Mouse (Mus musculus) olfactory bulb, adult 2 months (tissue): ENCODE measurements around the gene Irx2. TPM values are rescaled to one million over a fixed set of nuclear protein-coding genes. Genes with fewer than 3 reads are reported as not detected.
A peak's percentile ranks its signal among the peaks of the same experiment; 100 is the strongest.

Experiments used
- H3K27ac ChIP-seq: fragments of 200-500 bp; 2 replicates; pipeline ENCODE4 v1.5.1; 2012; ENCODE audit warnings: low read depth, low read length; ENCODE audit not compliant: insufficient read depth
- H3K4me1 ChIP-seq: fragments of 200-500 bp; 2 replicates; pipeline ENCODE4 v1.6.1; 2012; ENCODE audit warnings: low read length; ENCODE audit not compliant: control insufficient read depth, insufficient read depth
- H3K4me3 ChIP-seq: fragments of 200-500 bp; 2 replicates; pipeline ENCODE4 v1.5.1; 2012; ENCODE audit warnings: mild to moderate bottlenecking, low read depth, low read length, moderate library complexity; ENCODE audit not compliant: insufficient read depth
- CTCF ChIP-seq: fragments of 200-500 bp; IDR thresholded peaks from 2 replicates; pipeline ENCODE4 v1.5.1; 2012; ENCODE audit warnings: low read depth, mild to moderate bottlenecking, low read length, moderate library complexity; ENCODE audit not compliant: insufficient read depth
- POLR2A ChIP-seq: fragments of 200-500 bp; IDR thresholded peaks from 2 replicates; pipeline ENCODE4 v1.6.1; 2012; ENCODE audit warnings: mild to moderate bottlenecking, low read depth, low read length, moderate library complexity; ENCODE audit not compliant: insufficient read depth
- WGBS: fragments of 180-500 bp; shearing (Covaris S2); methylation state at CpG from one replicate; pipeline ENCODE4 v1.1.7; 2018; 5-methylcytosine and 5-hydroxymethylcytosine counted together
- polyA plus RNA-seq: library from polyadenylated mRNA; stranded (reverse); fragments of >200 nt; gene quantifications from 2 replicates; pipeline ENCODE4 v1.2.4, GENCODE M21; 2012; ENCODE audit warnings: low replicate concordance; ENCODE audit not compliant: missing spikeins, insufficient read depth, insufficient read length

Gene Irx2
- polyA plus RNA-seq, 1 experiment: not detected

DNA sequence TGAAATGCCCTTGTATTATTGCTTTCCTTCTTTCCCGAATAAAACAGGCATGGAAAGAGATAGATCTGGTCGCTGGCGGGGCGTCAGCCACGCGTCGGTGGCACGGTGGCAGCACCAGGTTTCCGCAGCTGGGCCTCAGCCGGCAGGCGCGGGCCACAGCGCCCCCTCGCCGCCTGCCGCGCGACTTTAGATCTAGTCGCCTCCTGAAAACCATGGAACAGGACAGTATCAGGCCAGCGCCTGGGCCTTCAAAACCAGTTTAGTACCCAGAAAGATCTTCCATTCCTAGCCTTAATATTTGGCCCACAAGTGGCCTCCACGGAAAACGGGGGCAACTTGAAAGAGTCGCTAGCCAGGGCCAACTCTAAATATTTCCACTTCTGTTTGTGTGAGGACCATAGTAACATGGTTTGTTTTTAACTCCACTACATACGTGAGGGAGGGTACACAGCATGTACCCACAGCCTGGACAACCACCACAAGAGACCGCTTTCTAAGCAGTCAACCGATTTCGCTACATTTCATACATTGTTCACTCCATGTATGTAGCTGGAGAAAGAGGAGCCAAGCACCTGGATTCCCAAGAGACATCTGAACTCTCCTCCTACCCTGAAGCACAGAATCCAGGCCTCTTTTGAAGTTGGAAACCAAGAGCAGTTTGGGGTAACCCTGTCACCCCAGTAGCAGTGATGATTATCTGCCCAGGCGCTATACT is 3.2 kb upstream of the Irx2 start:
- peaks cover 12% of the 10 kb centered on the region for H3K4me1 ChIP-seq
- H3K4me3 ChIP-seq: no peak overlapping the region
- TF ChIP-seq POLR2A (no peak), CTCF (no peak)
- no peak overlapping the region for H3K27ac ChIP-seq
- 7% methylated on average over 28 of the region's 28 CpGs for WGBS

DNA sequence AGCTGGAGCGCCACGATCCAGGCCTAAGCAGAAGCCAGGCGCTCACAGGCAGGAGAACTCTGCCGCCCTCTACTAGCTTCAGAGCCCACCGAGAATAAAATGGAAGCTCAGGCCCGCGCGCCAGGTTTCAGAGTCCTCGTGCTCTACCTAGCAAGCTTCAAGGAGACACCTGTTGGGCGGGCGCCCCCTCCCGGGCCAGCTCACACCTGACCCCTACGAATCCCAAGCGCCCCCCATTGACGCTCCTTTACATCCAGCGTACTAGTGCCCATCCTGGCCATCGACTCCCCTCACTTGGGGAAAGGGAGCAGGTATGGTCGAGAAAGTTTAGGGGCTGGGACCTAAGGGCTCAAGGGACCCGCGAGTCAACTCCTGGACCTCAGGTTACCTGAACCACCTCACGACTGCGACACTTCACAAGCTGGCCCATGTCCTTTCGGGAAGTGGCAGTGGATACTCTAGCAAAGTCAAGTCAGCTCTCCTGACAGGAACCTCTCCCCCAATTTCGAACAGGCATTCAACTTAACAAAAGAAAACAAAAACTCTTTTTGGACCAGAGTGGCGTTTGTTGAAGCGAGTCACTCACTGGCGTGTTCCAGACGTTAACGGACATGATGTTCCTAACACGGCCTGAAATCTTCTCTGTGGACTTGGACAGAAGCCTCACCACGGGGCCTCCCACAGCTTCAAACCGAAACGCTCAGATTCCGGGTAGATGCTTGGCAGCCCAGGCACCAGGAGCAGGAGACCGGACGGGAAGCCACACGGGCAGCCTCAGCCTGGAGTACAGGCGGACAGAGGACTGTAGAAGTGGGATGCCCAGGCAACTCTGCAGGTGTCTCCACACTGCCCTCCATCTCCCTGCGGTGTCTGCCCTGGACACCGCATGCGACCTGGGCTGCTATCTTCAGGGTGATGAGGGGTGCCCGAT is 964 bp upstream of the Irx2 start:
- Histone ChIP-seq H3K4me3 (no peak overlapping the region), H3K4me1 (peaks cover 15% of the 10 kb centered on the region), H3K27ac (no peak overlapping the region)
- TF ChIP-seq POLR2A: no peak
- 1% methylated on average over 42 of the region's 42 CpGs for WGBS

DNA sequence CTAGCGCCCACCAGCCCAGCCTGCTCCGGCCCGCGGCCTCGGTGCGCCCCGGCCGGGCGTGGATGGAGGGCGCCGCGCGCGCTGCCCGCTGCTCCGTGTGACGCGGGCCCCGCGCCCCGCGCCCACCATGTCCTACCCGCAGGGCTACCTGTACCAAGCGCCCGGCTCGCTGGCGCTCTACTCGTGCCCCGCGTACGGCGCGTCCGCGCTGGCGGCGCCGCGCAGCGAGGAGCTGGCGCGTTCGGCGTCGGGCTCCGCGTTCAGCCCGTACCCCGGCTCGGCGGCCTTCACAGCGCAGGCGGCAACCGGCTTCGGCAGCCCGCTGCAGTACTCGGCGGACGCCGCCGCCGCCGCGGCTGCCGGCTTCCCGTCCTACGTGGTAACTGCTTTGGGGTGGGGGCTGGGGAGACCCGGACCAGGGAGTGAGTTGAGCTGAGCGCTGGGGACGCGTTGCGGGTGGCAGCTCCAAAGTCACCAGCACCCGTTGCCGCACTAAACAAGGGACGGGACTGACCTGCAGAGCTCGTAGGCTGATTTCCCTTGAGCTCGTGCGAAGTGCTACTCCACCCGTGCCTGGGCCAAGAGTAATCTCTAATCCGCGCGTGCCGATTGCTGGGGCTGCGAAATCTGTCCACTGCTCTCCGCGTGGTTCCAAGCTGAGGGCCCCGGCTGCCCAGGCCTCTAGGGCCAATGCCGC is 463 bp downstream of the Irx2 start:
- Histone ChIP-seq H3K4me1 (peaks cover 15% of the 10 kb centered on the region), H3K4me3 (0 out of 2 replicates have a peak overlapping the region, but pooled peaks have one; percentile 2), H3K27ac (no peak overlapping the region)
- WGBS: under 1% methylated on average over 88 of the region's 88 CpGs
- TF ChIP-seq POLR2A (no peak), CTCF (no peak)

DNA sequence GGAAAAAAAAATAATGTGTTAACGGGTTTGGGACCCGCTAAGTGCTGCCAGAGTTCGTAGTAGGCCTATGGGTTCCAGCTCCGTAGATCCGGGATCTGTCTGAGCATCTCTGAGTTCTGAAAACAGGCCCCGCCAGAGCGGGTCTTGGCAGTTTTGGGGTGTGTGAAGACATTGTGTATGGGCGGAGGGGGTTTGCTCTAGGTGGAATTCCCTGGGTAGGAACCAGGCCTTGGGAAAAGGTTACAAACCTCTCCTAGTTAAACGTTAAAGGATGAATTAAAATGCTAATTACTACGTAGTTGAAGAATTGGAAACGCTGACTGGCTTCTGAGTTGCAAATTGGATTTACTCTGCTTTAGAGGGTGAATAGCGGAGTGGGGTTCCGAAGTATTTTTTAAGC is 1.2 kb downstream of the Irx2 start:
- no peak overlapping the region for H3K4me3 ChIP-seq
- WGBS: 2% methylated on average over 13 of the region's 13 CpGs
- H3K4me1 ChIP-seq: peaks cover 12% of the 10 kb centered on the region
- H3K27ac ChIP-seq: no peak overlapping the region
- TF ChIP-seq POLR2A (no peak), CTCF (no peak)

DNA sequence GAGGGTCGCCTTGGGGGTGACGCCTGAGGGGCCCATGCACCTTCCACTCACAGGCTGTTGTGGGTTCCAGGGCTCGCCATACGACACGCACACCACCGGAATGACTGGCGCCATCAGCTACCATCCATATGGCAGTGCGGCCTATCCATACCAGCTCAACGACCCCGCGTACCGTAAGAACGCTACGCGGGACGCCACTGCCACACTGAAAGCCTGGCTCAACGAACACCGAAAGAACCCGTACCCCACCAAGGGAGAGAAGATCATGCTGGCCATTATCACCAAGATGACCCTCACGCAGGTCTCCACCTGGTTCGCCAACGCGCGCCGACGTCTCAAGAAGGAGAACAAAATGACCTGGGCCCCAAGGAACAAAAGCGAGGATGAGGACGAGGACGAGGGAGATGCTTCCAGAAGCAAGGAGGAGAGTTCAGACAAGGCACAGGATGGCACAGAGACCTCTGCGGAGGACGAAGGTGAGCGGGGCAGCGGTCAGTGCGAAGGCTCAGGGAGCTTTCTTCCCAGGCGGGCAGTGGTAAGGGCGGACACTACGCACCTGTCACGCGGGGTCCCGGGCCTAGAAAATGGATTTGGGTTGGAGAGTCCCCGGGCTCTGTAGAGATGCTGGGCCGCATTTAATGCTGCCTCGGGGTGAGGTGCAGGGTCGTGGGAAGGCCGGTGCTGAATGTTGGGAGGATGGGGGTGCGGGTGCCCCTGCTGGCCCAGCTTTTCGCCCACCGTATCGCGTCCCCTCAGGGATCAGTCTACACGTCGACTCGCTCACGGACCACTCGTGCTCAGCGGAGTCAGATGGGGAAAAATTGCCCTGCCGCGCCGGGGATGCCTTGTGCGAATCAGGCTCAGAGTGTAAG is 2.1 kb downstream of the Irx2 start:
- no peak overlapping the region for H3K4me3 ChIP-seq

DNA sequence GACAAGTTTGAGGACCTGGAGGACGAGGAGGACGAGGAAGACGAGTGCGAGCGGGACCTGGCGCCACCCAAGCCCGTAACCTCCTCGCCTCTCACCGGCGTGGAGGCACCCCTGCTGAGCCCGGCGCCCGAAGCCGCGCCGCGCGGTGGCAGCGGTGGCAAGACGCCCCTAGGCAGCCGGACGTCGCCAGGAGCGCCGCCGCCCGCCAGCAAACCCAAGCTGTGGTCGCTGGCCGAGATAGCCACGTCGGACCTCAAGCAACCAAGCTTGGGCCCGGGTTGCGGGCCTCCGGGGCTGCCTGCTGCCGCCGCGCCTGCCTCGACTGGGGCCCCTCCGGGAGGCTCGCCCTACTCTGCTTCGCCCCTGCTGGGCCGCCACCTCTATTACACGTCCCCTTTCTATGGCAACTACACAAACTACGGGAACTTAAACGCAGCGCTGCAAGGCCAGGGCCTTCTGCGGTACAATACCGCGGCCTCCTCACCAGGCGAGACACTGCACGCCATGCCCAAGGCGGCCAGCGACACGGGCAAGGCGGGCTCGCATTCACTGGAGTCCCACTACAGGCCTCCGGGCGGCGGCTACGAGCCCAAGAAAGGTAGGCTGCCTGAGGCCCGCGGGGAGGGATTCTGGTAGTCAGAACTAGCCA is 2.9 kb downstream of the Irx2 start:
- peaks cover 12% of the 10 kb centered on the region for H3K4me1 ChIP-seq
- no peak overlapping the region for H3K27ac ChIP-seq
- WGBS: 1% methylated on average over 62 of the region's 62 CpGs
- H3K4me3 ChIP-seq: no peak overlapping the region
- no peak for TF ChIP-seq CTCF
- no peak for TF ChIP-seq POLR2A

More for the DNA sequence above, 2.1 kb downstream of the Irx2 start:
- 3% methylated on average over 60 of the region's 60 CpGs for WGBS
- no peak for TF ChIP-seq POLR2A
- TF ChIP-seq CTCF: no peak
- H3K4me1 ChIP-seq: peaks cover 12% of the 10 kb centered on the region
- no peak overlapping the region for H3K27ac ChIP-seq

DNA sequence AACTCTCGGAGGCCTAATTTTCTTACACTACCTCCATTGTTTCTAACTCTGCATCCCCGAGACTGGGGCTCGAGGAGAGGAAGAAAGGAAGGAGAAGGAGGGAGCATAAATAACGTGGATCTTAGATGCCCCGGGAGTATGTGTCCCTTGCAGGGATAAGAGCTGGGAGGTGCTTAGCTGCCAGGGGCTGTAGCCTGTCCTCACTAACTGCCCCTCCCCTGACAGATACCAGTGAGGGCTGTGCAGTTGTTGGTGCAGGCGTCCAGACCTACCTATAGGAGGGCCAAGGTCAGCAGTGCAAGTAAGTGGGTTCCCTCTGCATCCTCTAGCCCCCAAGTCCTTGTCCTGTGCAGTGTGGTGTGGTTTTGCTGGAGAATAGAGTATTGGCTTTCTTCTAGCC is 3.7 kb downstream of the Irx2 start:
- no peak for TF ChIP-seq CTCF
- Histone ChIP-seq H3K27ac (no peak overlapping the region), H3K4me3 (no peak overlapping the region), H3K4me1 (peaks cover 12% of the 10 kb centered on the region)
- 18% methylated on average over 6 of the region's 6 CpGs for WGBS

DNA sequence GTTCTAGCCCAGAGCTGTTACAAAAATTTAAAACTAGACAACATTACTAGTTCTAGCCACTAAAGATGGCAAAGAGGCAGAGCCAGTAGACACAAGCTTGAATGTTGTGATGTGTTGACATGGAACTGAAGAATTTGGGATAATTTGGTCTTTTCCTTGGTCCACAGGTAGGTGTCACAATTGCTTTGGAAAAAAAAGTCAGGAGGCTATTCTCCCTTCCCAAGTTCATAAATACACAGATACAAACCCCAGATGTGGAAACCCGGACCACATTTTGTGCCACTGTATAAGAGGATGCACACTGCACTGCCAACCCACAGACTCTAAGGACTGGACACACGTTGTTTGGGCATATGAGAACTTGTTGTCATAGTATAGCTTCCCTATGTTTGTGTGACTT is 4.5 kb downstream of the Irx2 start:
- H3K27ac ChIP-seq: no peak overlapping the region
- no peak overlapping the region for H3K4me3 ChIP-seq
- no peak for TF ChIP-seq CTCF
- TF ChIP-seq POLR2A: no peak
- peaks cover 10% of the 10 kb centered on the region for H3K4me1 ChIP-seq
- WGBS: 32% methylated on average over 2 of the region's 2 CpGs
